ENCODE assay signal across 14 mouse cellular contexts in the genomic region with DNA sequence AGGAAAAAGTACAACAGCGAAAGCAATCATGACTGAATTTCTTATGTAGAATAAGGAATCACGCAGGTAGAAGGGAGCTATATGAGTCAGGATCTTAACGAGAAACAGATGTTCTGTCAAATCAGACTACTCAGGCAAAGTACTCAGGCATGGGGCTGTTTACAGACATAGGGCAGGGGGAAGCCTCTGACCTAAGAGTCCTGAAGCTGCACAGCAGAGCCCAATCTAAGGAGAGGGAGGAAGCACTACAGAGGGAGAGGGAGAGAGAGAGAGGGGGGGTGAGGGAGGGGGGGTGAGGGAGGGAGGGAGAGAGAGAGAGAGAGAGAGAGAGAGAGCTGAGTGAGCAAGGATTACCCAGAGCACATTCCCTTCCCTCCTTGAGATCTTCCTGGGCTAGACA. TPM values are rescaled to one million over a fixed set of nuclear protein-coding genes. Genes with fewer than 3 reads are reported as not detected.
DNase-seq lines count a peak whose midpoint lies in the region; ATAC-seq lines count a peak whose summit lies in the region.
"Had no signal": no experiment of that assay in that cellular context is flagged by ENCODE, and none has a peak within 500 bp of the region (broad histone marks: within the 10 kb centered on the region; RNA-seq: fewer than 3 reads in every experiment).

No protein-coding gene starts in this region.

- ATAC-seq in hindbrain, embryonic 16.5 days = no peak
- no peak for ATAC-seq in neural tube, embryonic 15.5 days (ENCODE audit: low FRiP score)
- ATAC-seq: liver, embryonic 12.5 days had no signal

- no peak overlapping the region for H3K9ac ChIP-seq in hindbrain, embryonic 16.5 days (ENCODE audit: low read depth, low read length)
- no peak overlapping the region for H3K9ac ChIP-seq in neural tube, embryonic 15.5 days (replicated peaks)
- H3K9ac ChIP-seq: embryonic facial prominence, embryonic 15.5 days; liver, embryonic 12.5 days had no signal

- H3K4me3 ChIP-seq in hindbrain, embryonic 10.5 days = no peak overlapping the region
- H3K4me3 ChIP-seq in hindbrain, embryonic 16.5 days (ENCODE audit: low read length) = no peak overlapping the region
- no peak overlapping the region for H3K4me3 ChIP-seq in neural tube, embryonic 15.5 days (replicated peaks)
- H3K4me3 ChIP-seq in limb, embryonic 10.5 days = no peak overlapping the region
- H3K4me3 ChIP-seq: embryonic facial prominence, embryonic 15.5 days; liver, embryonic 12.5 days had no signal

- 37% methylated on average over 3 of the region's 3 CpGs for WGBS in hindbrain, embryonic 10.5 days
- 50% methylated on average over 3 of the region's 3 CpGs for WGBS in hindbrain, embryonic 16.5 days
- 61% methylated on average over 3 of the region's 3 CpGs for WGBS in neural tube, embryonic 15.5 days
- WGBS in limb, embryonic 10.5 days = 28% methylated on average over 3 of the region's 3 CpGs

- DNase-seq in hindbrain, embryonic 10.5 days (ENCODE audit: low spot score) = peak; percentile 57
- DNase-seq in neural tube, embryonic 10.5 days (ENCODE audit: extremely low spot score, low spot score) = peak; percentile 46
- DNase-seq in limb, embryonic 10.5 days (ENCODE audit: low spot score) = peak; percentile 68
- no peak for DNase-seq in right cerebral cortex, postnatal 4 days
- DNase-seq in heart, adult 8-10 months (ENCODE audit: low spot score) = no peak
- no peak for DNase-seq in ovary, adult 18-20 months (ENCODE audit: low spot score)
- DNase-seq: adrenal gland, postnatal 25 days; B cell, adult 2 months; heart, adult 11 months; lung, postnatal 14 days had no signal

- H3K36me3 ChIP-seq in hindbrain, embryonic 10.5 days = no peaks in the 10 kb centered on the region
- no peaks in the 10 kb centered on the region for H3K36me3 ChIP-seq in hindbrain, embryonic 16.5 days (ENCODE audit: control insufficient read depth, insufficient read depth, low read length)
- no peaks in the 10 kb centered on the region for H3K36me3 ChIP-seq in neural tube, embryonic 15.5 days
- H3K36me3 ChIP-seq in limb, embryonic 10.5 days = no peaks in the 10 kb centered on the region
- H3K36me3 ChIP-seq: embryonic facial prominence, embryonic 15.5 days; liver, embryonic 12.5 days had no signal

- no peak overlapping the region for H3K4me2 ChIP-seq in hindbrain, embryonic 16.5 days (ENCODE audit: low read length)
- H3K4me2 ChIP-seq in neural tube, embryonic 15.5 days = no peak overlapping the region
- H3K4me2 ChIP-seq: embryonic facial prominence, embryonic 15.5 days; liver, embryonic 12.5 days had no signal

- no peaks in the 10 kb centered on the region for H3K9me3 ChIP-seq in hindbrain, embryonic 10.5 days
- H3K9me3 ChIP-seq in hindbrain, embryonic 16.5 days (ENCODE audit: control insufficient read depth, low read length) = no peaks in the 10 kb centered on the region
- no peaks in the 10 kb centered on the region for H3K9me3 ChIP-seq in neural tube, embryonic 15.5 days (replicated peaks)
- H3K9me3 ChIP-seq in limb, embryonic 10.5 days (replicated peaks) = no peaks in the 10 kb centered on the region
- H3K9me3 ChIP-seq: embryonic facial prominence, embryonic 15.5 days; liver, embryonic 12.5 days had no signal

- H3K27me3 ChIP-seq in hindbrain, embryonic 10.5 days (ENCODE audit: insufficient read depth, poor library complexity, severe bottlenecking) = no peaks in the 10 kb centered on the region
- H3K27me3 ChIP-seq in hindbrain, embryonic 16.5 days (replicated peaks; ENCODE audit: control insufficient read depth, insufficient read depth, low read length) = no peaks in the 10 kb centered on the region
- H3K27me3 ChIP-seq in neural tube, embryonic 15.5 days (replicated peaks) = no peaks in the 10 kb centered on the region
- no peaks in the 10 kb centered on the region for H3K27me3 ChIP-seq in limb, embryonic 10.5 days (ENCODE audit: low read depth, poor library complexity, severe bottlenecking)
- H3K27me3 ChIP-seq: embryonic facial prominence, embryonic 15.5 days; liver, embryonic 12.5 days had no signal

- H3K27ac ChIP-seq in hindbrain, embryonic 10.5 days = no peak overlapping the region
- no peak overlapping the region for H3K27ac ChIP-seq in hindbrain, embryonic 16.5 days (ENCODE audit: low read depth, low read length)
- no peak overlapping the region for H3K27ac ChIP-seq in neural tube, embryonic 15.5 days (replicated peaks)
- H3K27ac ChIP-seq in limb, embryonic 10.5 days = peak overlapping the region; percentile 64
- H3K27ac ChIP-seq: embryonic facial prominence, embryonic 15.5 days; liver, embryonic 12.5 days had no signal

- H3K4me1 ChIP-seq in hindbrain, embryonic 10.5 days (replicated peaks) = peaks cover 9% of the 10 kb centered on the region; the same call in 1 of the 2 replicates
- H3K4me1 ChIP-seq in hindbrain, embryonic 16.5 days (ENCODE audit: control insufficient read depth, insufficient read depth, low read depth, low read length) = no peaks in the 10 kb centered on the region
- no peaks in the 10 kb centered on the region for H3K4me1 ChIP-seq in neural tube, embryonic 15.5 days
- peaks cover 9% of the 10 kb centered on the region for H3K4me1 ChIP-seq in limb, embryonic 10.5 days
- H3K4me1 ChIP-seq: embryonic facial prominence, embryonic 15.5 days; liver, embryonic 12.5 days had no signal

RNA-seq across cellular contexts. Expression of gene Epha7, which starts 29.0 kb away (rescaled TPM):
- polyA plus RNA-seq in hindbrain, embryonic 10.5 days (2016; fragmentation: Nextera tagmentation; extraction: Ambion mirVana) = 49.7 and 60.1 TPM in 2 replicates
- 66.6 and 66.8 TPM in 2 replicates for polyA plus RNA-seq in hindbrain, embryonic 16.5 days (2015; fragmentation: Nextera tagmentation; extraction: Ambion mirVana)
- 42.0 and 49.3 TPM in 2 replicates for polyA plus RNA-seq in neural tube, embryonic 15.5 days (2015; fragmentation: Nextera tagmentation; extraction: Ambion mirVana)
- polyA plus RNA-seq in limb, embryonic 10.5 days (2016; fragmentation: Nextera tagmentation; extraction: Ambion mirVana) = 27.9 and 46.7 TPM in 2 replicates
- total RNA-seq in heart, adult 8-10 months (2022) = 1 to 10 TPM; 6.0 to 8.7 (median 6.3) TPM

Comparison
In these comparisons a context has a peak if more than half of its experiments do, and no peak if none do; other contexts are left out.
1. DNase-seq: peak in hindbrain, embryonic 10.5 days (single experiment), neural tube, embryonic 10.5 days (single experiment) and limb, embryonic 10.5 days (single experiment); none in right cerebral cortex, postnatal 4 days (single experiment), heart, adult 8-10 months (single experiment) and ovary, adult 18-20 months (single experiment).